Mouse (Mus musculus) CH12.LX (cell line): ENCODE data around the gene Palm2. TPM values are rescaled to one million over a fixed set of nuclear protein-coding genes. Genes with fewer than 3 reads are reported as not detected.

ENCODE experiments used
- DNase-seq: peaks from one replicate; pipeline ENCODE4 v3.0.0-alpha.2; 2013; ENCODE audit errors: extremely low read depth
- H3K27ac ChIP-seq: 2 replicates; pipeline ENCODE4 v1.5.1; 2012; ENCODE audit warnings: low read depth, mild to moderate bottlenecking, control low read depth, moderate library complexity; ENCODE audit not compliant: insufficient read depth
- H3K27me3 ChIP-seq: replicated peaks from 2 replicates; pipeline ENCODE3; 2012; ENCODE audit warnings: inconsistent platforms
- H3K36me3 ChIP-seq, 2 experiments: replicated peaks in 1 of 2; 2 replicates each; pipeline versions ENCODE3 to v1.6.1; 2012; ENCODE audit warnings: inconsistent platforms in 1 of 2, low read length in 1 of 2, mild to moderate bottlenecking in 1 of 2, mixed read lengths in 1 of 2, moderate library complexity in 1 of 2; ENCODE audit not compliant: control insufficient read depth in 1 of 2, insufficient read depth in 1 of 2
- H3K4me1 ChIP-seq, 2 experiments: 2 replicates each; pipeline ENCODE4 v1.6.1; 2012; ENCODE audit warnings: inconsistent platforms in 1 of 2, moderate library complexity in 1 of 2; ENCODE audit not compliant: insufficient read depth in 2 of 2, control insufficient read depth in 1 of 2
- H3K4me2 ChIP-seq: 2 replicates; pipeline ENCODE4 v1.6.1; 2012; ENCODE audit warnings: low read depth, mild to moderate bottlenecking, control low read depth; ENCODE audit not compliant: poor library complexity, insufficient read depth, severe bottlenecking
- H3K4me3 ChIP-seq, 3 experiments: fragments of 150-350 bp in 1 of 3; sonication (generic) in 1 of 3; replicated peaks in 1 of 3; 2 replicates each; pipeline versions ENCODE3 to v1.5.1; 2011 to 2012; ENCODE audit warnings: low read depth in 2 of 3, low read length in 2 of 3, mild to moderate bottlenecking in 2 of 3, moderate library complexity in 2 of 3, control low read depth in 1 of 3, improper control_type of control experiment in 1 of 3, inconsistent platforms in 1 of 3, mixed read lengths in 1 of 3; ENCODE audit not compliant: poor library complexity in 1 of 3
- H3K79me2 ChIP-seq: replicated peaks from 2 replicates; pipeline ENCODE4 v1.6.1; 2012; ENCODE audit warnings: mild to moderate bottlenecking, moderate library complexity; ENCODE audit not compliant: control insufficient read depth, poor library complexity, insufficient read depth, severe bottlenecking; ENCODE audit errors: extremely low read depth
- H3K9ac ChIP-seq: 2 replicates; pipeline ENCODE4 v1.6.1; 2012; ENCODE audit warnings: low read depth, mild to moderate bottlenecking, control low read depth, moderate library complexity; ENCODE audit not compliant: insufficient read depth
- H3K9me3 ChIP-seq: replicated peaks from 2 replicates; pipeline ENCODE3; 2012; ENCODE audit warnings: low read length, inconsistent platforms, mixed read lengths
- BHLHE40 ChIP-seq: IDR thresholded peaks from 2 replicates; pipeline ENCODE4 v1.6.1; 2011; ENCODE audit warnings: mild to moderate bottlenecking, low read depth, low read length, improper control_type of control experiment
- CHD2 ChIP-seq: IDR thresholded peaks from 2 replicates; pipeline ENCODE4 v1.6.1; 2011; ENCODE audit warnings: low read length, improper control_type of control experiment
- ETS1 ChIP-seq: conservative IDR thresholded peaks from 2 replicates; pipeline ENCODE4 v1.6.1; 2012; ENCODE audit warnings: low read depth, mild to moderate bottlenecking, inconsistent platforms, low read length, improper control_type of control experiment, moderate library complexity
- HCFC1 ChIP-seq: IDR thresholded peaks from 2 replicates; pipeline ENCODE4 v1.6.1; 2012; ENCODE audit warnings: low read depth, mild to moderate bottlenecking, inconsistent platforms, low read length, improper control_type of control experiment
- MAX ChIP-seq: IDR thresholded peaks from 2 replicates; pipeline ENCODE4 v1.6.1; 2011; ENCODE audit warnings: low read length, improper control_type of control experiment
- MXI1 ChIP-seq: IDR thresholded peaks from 2 replicates; pipeline ENCODE4 v1.6.1; 2011; ENCODE audit warnings: mild to moderate bottlenecking, low read depth, low read length, improper control_type of control experiment
- POLR2A ChIP-seq: IDR thresholded peaks from 2 replicates; pipeline ENCODE4 v1.6.1; 2011; ENCODE audit warnings: low read depth, mild to moderate bottlenecking, improper control_type of control experiment, low read length
- POLR2AphosphoS2 ChIP-seq: IDR thresholded peaks from 2 replicates; pipeline ENCODE4 v1.6.1; 2011; ENCODE audit warnings: low read depth, low read length, improper control_type of control experiment
- RAD21 ChIP-seq: IDR thresholded peaks from 2 replicates; pipeline ENCODE4 v1.6.1; 2011; ENCODE audit warnings: low read depth, mild to moderate bottlenecking, low read length, improper control_type of control experiment, moderate library complexity
- RCOR1 ChIP-seq: conservative IDR thresholded peaks from 2 replicates; pipeline ENCODE4 v1.6.1; 2012; ENCODE audit warnings: low read depth, mild to moderate bottlenecking, inconsistent platforms, low read length, improper control_type of control experiment
- TBP ChIP-seq: conservative IDR thresholded peaks from 2 replicates; pipeline ENCODE4 v1.6.1; 2011; ENCODE audit warnings: low read depth, low read length, improper control_type of control experiment
- TCF12 ChIP-seq: IDR thresholded peaks from 2 replicates; pipeline ENCODE4 v1.6.1; 2014; ENCODE audit warnings: low read depth, mild to moderate bottlenecking, inconsistent platforms, low read length, improper control_type of control experiment
- ZNF384 ChIP-seq: IDR thresholded peaks from 2 replicates; pipeline ENCODE4 v1.6.1; 2012; ENCODE audit warnings: low read depth, low read length, improper control_type of control experiment, inconsistent platforms
- dilution Hi-C: fragments of 300-500 bp; cut with MboI; formaldehyde crosslinking; loops from 2 replicates; pipeline ENCODE4 v1.14.3; 2020; ENCODE audit warnings: low sequenced_read_pairs; ENCODE audit not compliant: extremely low pct_unique_long_range_greater_than_20kb, extremely low pct_ligation_motif_present
- in situ Hi-C: fragments of 300-500 bp; cut with MboI; formaldehyde crosslinking; loops from 3 replicates; pipeline ENCODE4 v1.14.3; 2019; ENCODE audit warnings: low sequenced_read_pairs, low pct_ligation_motif_present, low pct_unique_long_range_greater_than_20kb, mixed read lengths
- polyA plus RNA-seq: library from polyadenylated mRNA; unstranded; fragments of >175 nt; gene quantifications from 2 replicates; pipeline ENCODE4 v1.2.1, GENCODE M21; 2012; ENCODE audit warnings: low read depth; ENCODE audit not compliant: insufficient read length
- total RNA-seq, 2 experiments: library from RNA; depleted of rRNA; stranded (reverse); fragments of 300-350 nt in 1 of 2; fragments of >200 nt in 1 of 2; gene quantifications; 2 replicates each; pipeline ENCODE4 v1.2.3; 2012 to 2014

The Palm2 gene
- total and polyA plus RNA-seq, 3 experiments, result not detected

DNA sequence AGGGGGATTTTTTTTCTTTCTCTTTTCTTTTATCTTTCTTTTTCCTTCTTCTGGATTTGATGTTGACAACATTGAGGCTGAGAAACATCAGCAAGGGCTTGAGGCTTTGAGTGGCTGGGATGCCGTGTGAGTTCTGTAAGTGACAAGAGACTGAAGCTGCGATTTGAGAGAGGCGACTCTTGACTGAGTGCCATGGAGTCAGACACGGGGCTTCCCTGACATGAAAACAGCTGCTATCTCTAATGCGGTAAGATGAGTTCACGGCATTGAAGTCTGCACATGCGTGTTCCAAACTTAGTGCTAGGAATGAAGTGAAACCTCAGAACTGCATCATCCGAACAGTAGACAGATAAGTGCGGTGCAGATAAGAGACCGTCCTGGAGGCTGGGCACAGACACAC, 145.6 kb downstream of the Palm2 start:
- no peak for TF ChIP-seq ZNF384
- H3K4me2 ChIP-seq, result no peak overlapping the region
- dilution Hi-C loops, result no loop called here
- no peak for DNase-seq
- no peaks in the 10 kb centered on the region for H3K9me3 ChIP-seq
- no peak overlapping the region for H3K27ac ChIP-seq
- no peaks in the 10 kb centered on the region for H3K79me2 ChIP-seq
- no peak overlapping the region for H3K4me3 ChIP-seq
- H3K9ac ChIP-seq, result no peak overlapping the region
- H3K36me3 ChIP-seq, result no peaks in the 10 kb centered on the region
- no peaks in the 10 kb centered on the region for H3K4me1 ChIP-seq
- no peaks in the 10 kb centered on the region for H3K27me3 ChIP-seq
- in situ Hi-C loops, result no loop called here

DNA sequence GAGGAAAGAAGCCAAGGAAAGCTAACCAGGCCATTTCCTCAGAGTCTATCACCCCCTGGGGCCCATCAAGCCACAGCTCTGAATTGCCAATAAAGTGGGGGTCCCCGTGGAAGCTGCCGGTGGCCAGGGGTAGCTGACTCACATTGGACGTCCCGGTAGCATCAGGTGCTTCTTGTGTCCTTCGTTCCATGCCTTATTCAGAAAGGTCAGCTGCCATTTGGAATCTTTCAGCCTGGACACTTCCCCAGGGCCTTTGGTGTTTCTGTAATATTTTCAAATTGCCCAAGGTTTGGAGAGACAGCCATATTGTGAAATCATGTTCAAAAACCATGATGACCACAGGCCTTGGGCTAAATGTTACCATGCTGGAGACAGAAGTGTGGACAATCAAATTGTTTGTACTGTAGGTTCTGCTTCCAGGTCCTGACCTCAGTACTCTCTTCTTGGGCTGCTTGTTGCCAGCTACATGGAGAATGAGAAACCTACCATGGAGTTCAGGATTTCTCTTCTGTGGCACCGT, 151.3 kb downstream of the Palm2 start:
- Histone ChIP-seq H3K9ac (no peak overlapping the region), H3K79me2 (no peaks in the 10 kb centered on the region), H3K36me3 (no peaks in the 10 kb centered on the region), H3K27me3 (no peaks in the 10 kb centered on the region), H3K27ac (no peak overlapping the region), H3K9me3 (no peaks in the 10 kb centered on the region), H3K4me3 (no peak overlapping the region), H3K4me2 (no peak overlapping the region), H3K4me1 (no peaks in the 10 kb centered on the region)
- dilution Hi-C loops, result no loop called here
- no peak for DNase-seq
- TF ChIP-seq CHD2, result no peak
- TF ChIP-seq RAD21, result no peak
- in situ Hi-C loops, result no loop called here

- TF ChIP-seq POLR2A (no peak), RCOR1 (no peak), HCFC1 (no peak), TCF12 (no peak), POLR2AphosphoS2 (no peak), MXI1 (no peak), BHLHE40 (no peak), ETS1 (no peak), TBP (no peak), MAX (no peak)
- Histone ChIP-seq H3K4me2 (no peak overlapping the region), H3K79me2 (no peaks in the 10 kb centered on the region), H3K9me3 (no peaks in the 10 kb centered on the region), H3K4me3 (no peak overlapping the region), H3K27me3 (no peaks in the 10 kb centered on the region), H3K4me1 (no peaks in the 10 kb centered on the region), H3K9ac (no peak overlapping the region), H3K27ac (no peak overlapping the region), H3K36me3 (no peaks in the 10 kb centered on the region)
- DNase-seq, result no peak
- in situ Hi-C loops (no loop called here), dilution Hi-C loops (no loop called here)
Observed at GRCm38 (mm10) chr4:57586933-57587658, 153.0 kb downstream of the Palm2 start.
